Mouse (Mus musculus) CH12.LX (cell line): ENCODE results near the gene Terf2. TPM values are rescaled to one million over a fixed set of nuclear protein-coding genes. Genes with fewer than 3 reads are reported as not detected.

ENCODE experiments used
- DNase-seq: peaks from one replicate; pipeline ENCODE4 v3.0.0-alpha.2; 2013; ENCODE audit errors: extremely low read depth
- H3K27ac ChIP-seq: 2 replicates; pipeline ENCODE4 v1.5.1; 2012; ENCODE audit warnings: low read depth, mild to moderate bottlenecking, control low read depth, moderate library complexity; ENCODE audit not compliant: insufficient read depth
- H3K27me3 ChIP-seq: replicated peaks from 2 replicates; pipeline ENCODE3; 2012; ENCODE audit warnings: inconsistent platforms
- H3K36me3 ChIP-seq, 2 experiments: replicated peaks in 1 of 2; 2 replicates each; pipeline versions ENCODE3 to v1.6.1; 2012; ENCODE audit warnings: inconsistent platforms in 1 of 2, low read length in 1 of 2, mild to moderate bottlenecking in 1 of 2, mixed read lengths in 1 of 2, moderate library complexity in 1 of 2; ENCODE audit not compliant: control insufficient read depth in 1 of 2, insufficient read depth in 1 of 2
- H3K4me1 ChIP-seq, 2 experiments: 2 replicates each; pipeline ENCODE4 v1.6.1; 2012; ENCODE audit warnings: inconsistent platforms in 1 of 2, moderate library complexity in 1 of 2; ENCODE audit not compliant: insufficient read depth in 2 of 2, control insufficient read depth in 1 of 2
- H3K4me2 ChIP-seq: 2 replicates; pipeline ENCODE4 v1.6.1; 2012; ENCODE audit warnings: low read depth, mild to moderate bottlenecking, control low read depth; ENCODE audit not compliant: poor library complexity, insufficient read depth, severe bottlenecking
- H3K4me3 ChIP-seq, 3 experiments: fragments of 150-350 bp in 1 of 3; sonication (generic) in 1 of 3; replicated peaks in 1 of 3; 2 replicates each; pipeline versions ENCODE3 to v1.5.1; 2011 to 2012; ENCODE audit warnings: low read depth in 2 of 3, low read length in 2 of 3, mild to moderate bottlenecking in 2 of 3, moderate library complexity in 2 of 3, control low read depth in 1 of 3, improper control_type of control experiment in 1 of 3, inconsistent platforms in 1 of 3, mixed read lengths in 1 of 3; ENCODE audit not compliant: poor library complexity in 1 of 3
- H3K79me2 ChIP-seq: replicated peaks from 2 replicates; pipeline ENCODE4 v1.6.1; 2012; ENCODE audit warnings: mild to moderate bottlenecking, moderate library complexity; ENCODE audit not compliant: control insufficient read depth, poor library complexity, insufficient read depth, severe bottlenecking; ENCODE audit errors: extremely low read depth
- H3K9ac ChIP-seq: 2 replicates; pipeline ENCODE4 v1.6.1; 2012; ENCODE audit warnings: low read depth, mild to moderate bottlenecking, control low read depth, moderate library complexity; ENCODE audit not compliant: insufficient read depth
- H3K9me3 ChIP-seq: replicated peaks from 2 replicates; pipeline ENCODE3; 2012; ENCODE audit warnings: low read length, inconsistent platforms, mixed read lengths
- CTCF ChIP-seq, 2 experiments: IDR thresholded peaks in 1 of 2; conservative IDR thresholded peaks in 1 of 2; 2 replicates each; pipeline ENCODE4 v1.5.1; 2011 to 2012; ENCODE audit warnings: low read depth in 2 of 2, low read length in 2 of 2, improper control_type of control experiment in 1 of 2, inconsistent platforms in 1 of 2, mild to moderate bottlenecking in 1 of 2, moderate library complexity in 1 of 2
- ELF1 ChIP-seq: IDR thresholded peaks from 2 replicates; pipeline ENCODE4 v1.6.1; 2014; ENCODE audit warnings: low read depth, mild to moderate bottlenecking, inconsistent platforms, low read length, improper control_type of control experiment
- EP300 ChIP-seq: IDR thresholded peaks from 2 replicates; pipeline ENCODE4 v1.6.1; 2011; ENCODE audit warnings: low read length, improper control_type of control experiment
- IRF4 ChIP-seq: IDR thresholded peaks from 2 replicates; pipeline ENCODE4 v1.6.1; 2014; ENCODE audit warnings: low read depth, mild to moderate bottlenecking, inconsistent platforms, low read length, improper control_type of control experiment
- MAX ChIP-seq: IDR thresholded peaks from 2 replicates; pipeline ENCODE4 v1.6.1; 2011; ENCODE audit warnings: low read length, improper control_type of control experiment
- NELFE ChIP-seq: IDR thresholded peaks from 2 replicates; pipeline ENCODE4 v1.6.1; 2011; ENCODE audit warnings: low read depth, low read length, improper control_type of control experiment
- POLR2AphosphoS2 ChIP-seq: IDR thresholded peaks from 2 replicates; pipeline ENCODE4 v1.6.1; 2011; ENCODE audit warnings: low read depth, low read length, improper control_type of control experiment
- RAD21 ChIP-seq: IDR thresholded peaks from 2 replicates; pipeline ENCODE4 v1.6.1; 2011; ENCODE audit warnings: low read depth, mild to moderate bottlenecking, low read length, improper control_type of control experiment, moderate library complexity
- SIN3A ChIP-seq: IDR thresholded peaks from 2 replicates; pipeline ENCODE4 v1.6.1; 2012; ENCODE audit warnings: low read length, improper control_type of control experiment, inconsistent platforms
- SMC3 ChIP-seq: IDR thresholded peaks from 2 replicates; pipeline ENCODE4 v1.6.1; 2011; ENCODE audit warnings: low read depth, low read length, improper control_type of control experiment
- USF1 ChIP-seq: IDR thresholded peaks from 2 replicates; pipeline ENCODE4 v1.6.1; 2014; ENCODE audit warnings: low read depth, mild to moderate bottlenecking, inconsistent platforms, low read length, improper control_type of control experiment
- ZNF384 ChIP-seq: IDR thresholded peaks from 2 replicates; pipeline ENCODE4 v1.6.1; 2012; ENCODE audit warnings: low read depth, low read length, improper control_type of control experiment, inconsistent platforms
- dilution Hi-C: fragments of 300-500 bp; cut with MboI; formaldehyde crosslinking; loops from 2 replicates; pipeline ENCODE4 v1.14.3; 2020; ENCODE audit warnings: low sequenced_read_pairs; ENCODE audit not compliant: extremely low pct_unique_long_range_greater_than_20kb, extremely low pct_ligation_motif_present
- in situ Hi-C: fragments of 300-500 bp; cut with MboI; formaldehyde crosslinking; loops from 3 replicates; pipeline ENCODE4 v1.14.3; 2019; ENCODE audit warnings: low sequenced_read_pairs, low pct_ligation_motif_present, low pct_unique_long_range_greater_than_20kb, mixed read lengths
- polyA plus RNA-seq: library from polyadenylated mRNA; unstranded; fragments of >175 nt; gene quantifications from 2 replicates; pipeline ENCODE4 v1.2.1, GENCODE M21; 2012; ENCODE audit warnings: low read depth; ENCODE audit not compliant: insufficient read length
- total RNA-seq, 2 experiments: library from RNA; depleted of rRNA; stranded (reverse); fragments of 300-350 nt in 1 of 2; fragments of >200 nt in 1 of 2; gene quantifications; 2 replicates each; pipeline ENCODE4 v1.2.3; 2012 to 2014

Gene Terf2
- total and polyA plus RNA-seq, 3 experiments: 12.5 to 33.7 (median 18.3) TPM

DNA sequence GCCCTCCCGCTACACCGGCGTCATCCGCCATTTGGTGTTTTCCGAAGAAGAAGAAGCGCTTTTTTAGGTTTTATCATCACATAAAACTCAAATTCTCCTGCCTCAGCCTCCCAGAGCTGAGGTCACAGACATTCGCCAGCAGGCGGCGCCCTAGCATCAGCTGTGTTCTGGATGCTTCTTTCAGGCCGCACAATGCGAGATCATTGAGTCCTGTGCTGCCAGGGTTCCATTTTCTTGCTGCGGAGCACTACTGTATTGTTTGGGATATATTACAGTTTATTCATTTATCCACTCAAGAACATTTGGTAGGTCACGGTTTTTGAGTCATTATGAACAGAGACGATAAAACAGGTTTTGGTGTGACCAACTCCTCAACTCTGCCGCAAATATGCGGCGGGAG is 11.0 kb downstream of the Terf2 start:
- Histone ChIP-seq H3K4me2 (no peak overlapping the region), H3K4me3 (no peak overlapping the region), H3K9ac (no peak overlapping the region), H3K79me2 (peaks cover 6% of the 10 kb centered on the region), H3K9me3 (no peaks in the 10 kb centered on the region), H3K4me1 (peaks cover 0 to 6% of the 10 kb centered on the region in 2 experiments; a peak in 2 of 4 replicates), H3K36me3 (peaks cover 50 to 83% of the 10 kb centered on the region in 2 experiments), H3K27ac (no peak overlapping the region), H3K27me3 (no peaks in the 10 kb centered on the region)
- TF ChIP-seq POLR2AphosphoS2 (no peak), CTCF (conservative IDR thresholded peaks at IDR 0.05 in 1 of 2, IDR thresholded peaks at IDR 0.05 in 1 of 2; ENCODE audit: low read depth in 2 of 2, low read length in 2 of 2) (peak; percentile 49 to 57), SMC3 (peak; percentile 7; the same call in 1 of the 2 replicates), RAD21 (peak; percentile 32), NELFE (no peak), IRF4 (no peak)
- in situ Hi-C loops: no loop called here
- DNase-seq: peak; percentile 32
- dilution Hi-C loops: no loop called here

DNA sequence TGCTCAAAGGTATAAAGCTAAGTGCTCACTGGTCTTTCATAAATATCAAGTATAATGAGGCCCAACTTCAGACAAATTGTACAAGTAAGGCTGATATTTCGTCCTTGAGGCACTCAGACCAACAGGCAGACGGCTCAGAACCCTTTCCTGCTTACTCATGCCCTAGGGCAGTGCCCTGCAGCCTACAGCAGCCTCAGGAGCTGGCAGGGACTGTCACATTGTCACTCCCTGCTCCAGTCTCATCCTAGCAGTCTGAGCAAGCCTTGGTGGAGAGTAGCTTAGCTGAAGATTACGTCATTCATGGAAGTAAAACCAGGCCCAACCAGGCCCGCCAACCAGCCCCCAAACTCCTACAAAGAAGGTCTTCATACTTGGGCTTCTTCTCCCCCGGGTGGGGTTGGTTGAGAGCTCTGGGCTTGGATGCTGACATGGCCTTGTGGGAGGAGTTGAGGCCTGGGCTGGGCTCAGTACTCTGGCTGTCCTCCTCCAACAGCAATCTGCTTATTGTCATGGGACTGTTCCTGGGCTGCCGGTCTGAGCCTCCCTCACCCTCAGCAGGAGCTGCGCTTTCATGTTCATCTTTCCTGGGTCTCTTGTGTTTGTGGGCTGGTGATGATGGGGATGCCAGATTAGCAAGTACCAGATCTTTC is 20.0 kb downstream of the Terf2 start:
- no peak overlapping the region for H3K9ac ChIP-seq
- H3K27me3 ChIP-seq: no peaks in the 10 kb centered on the region
- peaks cover 0 to 17% of the 10 kb centered on the region in 2 experiments; a peak in 2 of 4 replicates for H3K4me1 ChIP-seq
- H3K9me3 ChIP-seq: no peaks in the 10 kb centered on the region
- no peak for TF ChIP-seq MAX
- DNase-seq: no peak
- in situ Hi-C loops: no loop called here
- no peaks in the 10 kb centered on the region for H3K79me2 ChIP-seq
- H3K36me3 ChIP-seq: peaks cover 76 to 95% of the 10 kb centered on the region in 2 experiments
- no peak overlapping the region for H3K4me2 ChIP-seq
- no peak overlapping the region for H3K27ac ChIP-seq
- no peak overlapping the region for H3K4me3 ChIP-seq
- dilution Hi-C loops: no loop called here

DNA sequence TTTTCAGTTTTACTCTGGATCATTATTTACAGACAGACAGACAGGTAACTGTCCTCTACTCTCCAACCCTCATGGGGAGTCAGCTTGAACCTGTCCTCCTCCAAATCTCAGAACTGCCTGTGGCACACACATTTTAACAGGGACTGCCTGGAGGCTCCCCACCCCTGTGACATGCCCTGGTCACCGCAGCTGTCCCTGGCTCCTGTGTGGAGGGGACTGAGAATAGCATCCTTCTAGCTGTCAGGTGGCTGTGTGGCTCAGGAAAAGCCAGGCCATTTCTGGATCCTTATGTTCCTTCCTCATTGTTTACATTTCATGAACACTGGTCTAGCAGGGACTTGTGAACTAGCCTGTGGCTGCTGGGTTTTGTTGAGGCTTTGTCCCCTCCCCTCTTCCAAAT is 22.2 kb downstream of the Terf2 start:
- no peaks in the 10 kb centered on the region for H3K9me3 ChIP-seq
- DNase-seq: no peak
- no peaks in the 10 kb centered on the region for H3K27me3 ChIP-seq
- peaks cover 76 to 94% of the 10 kb centered on the region in 2 experiments for H3K36me3 ChIP-seq
- H3K4me1 ChIP-seq: peaks cover 0 to 1% of the 10 kb centered on the region in 2 experiments; a peak in 1 of 4 replicates
- no peaks in the 10 kb centered on the region for H3K79me2 ChIP-seq
- dilution Hi-C loops: no loop called here
- in situ Hi-C loops: no loop called here
- TF ChIP-seq SIN3A: no peak
- TF ChIP-seq ZNF384: no peak
- no peak for TF ChIP-seq ELF1
- no peak for TF ChIP-seq CTCF (conservative IDR thresholded peaks at IDR 0.05 in 1 of 2, IDR thresholded peaks at IDR 0.05 in 1 of 2; ENCODE audit: low read depth in 2 of 2, low read length in 2 of 2)
- no peak for TF ChIP-seq RAD21
- TF ChIP-seq EP300: no peak
- TF ChIP-seq USF1: no peak
- TF ChIP-seq, all 38 proteins: peak for 0
- no peak overlapping the region for H3K4me2 ChIP-seq
- H3K4me3 ChIP-seq: no peak overlapping the region
- no peak overlapping the region for H3K9ac ChIP-seq
- H3K27ac ChIP-seq: no peak overlapping the region
